Mouse (Mus musculus): Measurements from ENCODE around the gene Apol9a.
"Not testable (repeated sequence)": the region's sequence is repeated elsewhere in the genome, so short reads cannot be mapped to it uniquely, and the experiment has no call there.

GRCm38 (mm10) chr15:77393832-77394231 is 17.1 kb downstream of the Apol9a start:
- not testable (repeated sequence) for TF ChIP-seq POLR2A, CTCF (IDR thresholded peaks at IDR 0.05; ENCODE audit: insufficient read depth, low read depth, low read length)

All from olfactory bulb, adult 2 months (tissue).